Mouse (Mus musculus) E14TG2a.4 (cell line): ENCODE data around the gene Btrc.
"Not testable (repeated sequence)": the region's sequence is repeated elsewhere in the genome, so short reads cannot be mapped to it uniquely, and the experiment has no call there.

Experiments used
- H3K27me3 ChIP-seq: 2 replicates; pipeline ENCODE4 v1.6.1; 2014; ENCODE audit warnings: low read length, control low read depth; ENCODE audit not compliant: insufficient read depth
- H3K36me3 ChIP-seq: 2 replicates; pipeline ENCODE4 v1.6.1; 2014; ENCODE audit warnings: low read length, control low read depth; ENCODE audit not compliant: insufficient read depth
- H3K4me1 ChIP-seq: replicated peaks from 2 replicates; pipeline ENCODE4 v1.6.1; 2014; ENCODE audit warnings: low read depth, low read length, control low read depth
- H3K4me3 ChIP-seq: replicated peaks from 2 replicates; pipeline ENCODE4 v1.5.1; 2014; ENCODE audit warnings: mild to moderate bottlenecking, low read length
- H3K9me3 ChIP-seq: 2 replicates; pipeline ENCODE4 v1.6.1; 2014; ENCODE audit warnings: low read length, control low read depth
- CTCF ChIP-seq: conservative IDR thresholded peaks from 2 replicates; pipeline ENCODE4 v1.5.1; 2014; ENCODE audit warnings: low read length
- NANOG ChIP-seq: IDR thresholded peaks from 2 replicates; pipeline ENCODE4 v1.6.1; 2014; ENCODE audit warnings: borderline replicate concordance, low read length, mixed read lengths
- POU5F1 ChIP-seq: IDR thresholded peaks from 2 replicates; pipeline ENCODE4 v1.6.1; 2014; ENCODE audit warnings: low read length, borderline replicate concordance

The Btrc gene

GRCm38 (mm10) chr19:45411000-45411399 is 47.5 kb downstream of the Btrc start:
- H3K4me1 ChIP-seq: peaks cover 9% of the 10 kb centered on the region

GRCm38 (mm10) chr19:45412694-45413093 is 49.2 kb downstream of the Btrc start:
- TF ChIP-seq CTCF (no peak), NANOG (no peak), POU5F1 (no peak)
- H3K36me3 ChIP-seq: no peaks in the 10 kb centered on the region; the same call in 1 of the 2 replicates
- H3K4me3 ChIP-seq: no peak overlapping the region
- H3K4me1 ChIP-seq: peaks cover 9% of the 10 kb centered on the region
- no peaks in the 10 kb centered on the region for H3K27me3 ChIP-seq
- no peaks in the 10 kb centered on the region for H3K9me3 ChIP-seq

More at GRCm38 (mm10) chr19:45411000-45411399, 47.5 kb downstream of the Btrc start:
- no peak overlapping the region for H3K4me3 ChIP-seq
- H3K36me3 ChIP-seq: no peaks in the 10 kb centered on the region; the same call in 1 of the 2 replicates
- no peaks in the 10 kb centered on the region for H3K9me3 ChIP-seq
- H3K27me3 ChIP-seq: no peaks in the 10 kb centered on the region
- no peak for TF ChIP-seq POU5F1
- peak; percentile 19; the same call in 1 of the 2 replicates for TF ChIP-seq CTCF

GRCm38 (mm10) chr19:45413966-45414365 is 50.4 kb downstream of the Btrc start:
- no peaks in the 10 kb centered on the region; the same call in 1 of the 2 replicates for H3K36me3 ChIP-seq
- no peak for TF ChIP-seq POU5F1
- no peak for TF ChIP-seq CTCF
- no peak for TF ChIP-seq NANOG
- H3K27me3 ChIP-seq: no peaks in the 10 kb centered on the region
- H3K4me3 ChIP-seq: no peak overlapping the region
- no peaks in the 10 kb centered on the region for H3K9me3 ChIP-seq
- H3K4me1 ChIP-seq: peaks cover 9% of the 10 kb centered on the region

GRCm38 (mm10) chr19:45417601-45418000 is 54.1 kb downstream of the Btrc start:
- H3K4me1 ChIP-seq: no peaks in the 10 kb centered on the region; the same call in 1 of the 2 replicates

GRCm38 (mm10) chr19:45422276-45422675 is 58.7 kb downstream of the Btrc start:
- no peaks in the 10 kb centered on the region; the same call in 1 of the 2 replicates for H3K36me3 ChIP-seq
- H3K9me3 ChIP-seq: no peaks in the 10 kb centered on the region
- no peaks in the 10 kb centered on the region for H3K27me3 ChIP-seq
- TF ChIP-seq CTCF: no peak
- no peak for TF ChIP-seq NANOG
- no peak for TF ChIP-seq POU5F1
- no peaks in the 10 kb centered on the region; the same call in 1 of the 2 replicates for H3K4me1 ChIP-seq
- H3K4me3 ChIP-seq: no peak overlapping the region

More at GRCm38 (mm10) chr19:45417601-45418000, 54.1 kb downstream of the Btrc start:
- Histone ChIP-seq H3K27me3 (no peaks in the 10 kb centered on the region), H3K9me3 (no peaks in the 10 kb centered on the region), H3K4me3 (no peak overlapping the region), H3K36me3 (no peaks in the 10 kb centered on the region; the same call in 1 of the 2 replicates)
- TF ChIP-seq NANOG: no peak
- no peak for TF ChIP-seq POU5F1
- no peak for TF ChIP-seq CTCF

- TF ChIP-seq CTCF (no peak), NANOG (no peak), POU5F1 (no peak)
- H3K36me3 ChIP-seq: no peaks in the 10 kb centered on the region; the same call in 1 of the 2 replicates
- no peaks in the 10 kb centered on the region for H3K27me3 ChIP-seq
- H3K9me3 ChIP-seq: no peaks in the 10 kb centered on the region
- no peaks in the 10 kb centered on the region for H3K4me1 ChIP-seq
- H3K4me3 ChIP-seq: no peak overlapping the region
These were observed 64.6 kb downstream of the Btrc start for GRCm38 (mm10) chr19:45428146-45428545.

- TF ChIP-seq CTCF (peak; percentile 11; the same call in 1 of the 2 replicates), NANOG (no peak)
- no peak overlapping the region for H3K4me3 ChIP-seq
- no peaks in the 10 kb centered on the region for H3K4me1 ChIP-seq
- H3K27me3 ChIP-seq: no peaks in the 10 kb centered on the region
- H3K36me3 ChIP-seq: no peaks in the 10 kb centered on the region
- no peaks in the 10 kb centered on the region for H3K9me3 ChIP-seq
These were observed 67.6 kb downstream of the Btrc start for GRCm38 (mm10) chr19:45430971-45431633.

- no peak overlapping the region for H3K4me3 ChIP-seq
- TF ChIP-seq POU5F1 (no peak), CTCF (no peak), NANOG (no peak)
- no peaks in the 10 kb centered on the region for H3K27me3 ChIP-seq
- no peaks in the 10 kb centered on the region for H3K9me3 ChIP-seq
- H3K36me3 ChIP-seq: peaks cover 3% of the 10 kb centered on the region; the same call in 1 of the 2 replicates
- no peaks in the 10 kb centered on the region for H3K4me1 ChIP-seq
These were observed 68.8 kb downstream of the Btrc start for GRCm38 (mm10) chr19:45432351-45432750.

GRCm38 (mm10) chr19:45436019-45436418 is 72.5 kb downstream of the Btrc start:
- not testable (repeated sequence) for H3K4me1 ChIP-seq, H3K9me3 ChIP-seq, H3K36me3 ChIP-seq, H3K27me3 ChIP-seq, H3K4me3 ChIP-seq
- TF ChIP-seq CTCF: peak; percentile 75
